Mouse (Mus musculus): ENCODE data around the gene Tas2r124.

The Tas2r124 gene

DNA sequence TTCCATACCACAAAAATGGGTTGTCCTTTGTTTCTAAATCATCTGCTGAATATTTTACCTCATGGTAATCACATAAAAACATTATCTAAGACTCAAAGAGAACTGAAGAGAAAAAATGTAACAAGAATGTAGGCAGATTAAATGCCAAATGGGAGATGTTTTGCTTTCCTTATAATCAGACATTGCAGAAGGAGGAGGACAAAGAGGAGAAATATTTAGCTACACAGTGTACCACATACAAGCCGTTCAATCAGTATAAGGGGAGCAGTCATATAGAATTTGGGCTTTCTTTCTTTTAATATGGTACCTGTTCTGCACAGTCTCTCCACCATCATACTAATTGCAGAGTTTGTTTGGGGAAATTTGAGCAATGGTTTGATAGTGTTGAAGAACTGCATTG lies at the start of gene Tas2r124:
Tas2r124 (plus strand) TSS at position 301 of the 400 bp plus-strand sequence.
- DNase-seq, result no peak

DNA sequence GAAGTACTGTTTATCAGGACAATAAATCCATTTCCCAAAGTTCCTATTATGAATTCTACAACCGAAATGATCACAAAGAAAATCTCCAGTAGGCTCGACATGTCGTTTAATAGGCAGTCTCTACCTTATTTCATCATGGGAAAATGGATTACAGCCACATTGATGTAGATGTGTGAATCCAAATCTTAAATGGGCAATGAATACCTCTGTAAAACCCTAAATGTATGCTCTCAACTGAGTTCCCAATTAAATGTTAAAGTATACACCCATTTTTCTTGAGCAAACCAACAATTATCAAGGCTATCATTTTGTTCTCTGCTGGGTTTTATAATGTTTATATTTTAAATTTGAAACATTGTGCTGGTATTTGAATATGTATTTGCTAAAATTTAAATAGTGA lies 42.7 kb upstream of the Tas2r124 start, which contains the start of gene Tas2r122:
Tas2r122 (minus strand) TSS at position 101 of the 400 bp plus-strand sequence.
- no peak for DNase-seq

DNA sequence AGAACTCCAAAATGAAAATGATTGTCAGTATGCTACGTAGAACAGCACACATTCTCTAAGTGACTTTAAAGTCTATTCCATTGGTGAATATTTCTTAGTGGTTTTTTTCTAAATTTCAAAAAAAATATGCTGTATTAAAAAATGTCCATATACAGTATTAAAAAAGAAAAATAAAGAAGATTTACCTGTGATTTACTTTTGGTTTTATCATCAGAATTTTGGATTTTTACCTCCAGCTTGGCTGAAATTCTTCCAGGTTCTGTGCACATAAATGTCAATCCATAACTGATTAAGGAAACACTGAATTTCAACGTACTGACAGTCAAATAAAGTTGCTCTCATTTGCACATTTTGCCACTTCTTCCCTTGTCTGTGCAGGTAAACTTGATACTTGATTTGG lies 16.6 kb upstream of the Tas2r124 start, which contains the start of gene Tas2r115:
Tas2r115 (minus strand) TSS at position 101 of the 400 bp plus-strand sequence.
- DNase-seq, result no peak

DNA sequence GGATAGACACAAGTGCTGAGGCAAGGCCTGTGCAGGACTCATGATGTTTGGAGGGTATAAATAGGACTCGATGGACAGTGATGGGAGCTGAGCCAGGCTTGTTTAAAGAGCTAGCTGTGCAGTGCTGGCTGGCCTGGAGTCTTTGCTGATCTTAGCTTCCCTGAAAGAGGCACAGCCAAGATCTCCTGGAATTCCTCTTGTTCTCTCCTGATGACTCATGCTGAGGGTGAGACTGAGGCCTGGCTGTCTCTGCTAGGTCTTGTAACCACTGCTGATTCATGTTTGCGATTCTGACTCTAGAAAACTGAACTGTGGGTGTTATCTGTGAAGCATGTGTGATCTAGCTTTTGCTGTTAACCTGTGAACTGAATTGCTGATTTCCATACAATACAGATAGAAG lies 4.3 kb upstream of the Tas2r124 start:
- no peak for DNase-seq

DNA sequence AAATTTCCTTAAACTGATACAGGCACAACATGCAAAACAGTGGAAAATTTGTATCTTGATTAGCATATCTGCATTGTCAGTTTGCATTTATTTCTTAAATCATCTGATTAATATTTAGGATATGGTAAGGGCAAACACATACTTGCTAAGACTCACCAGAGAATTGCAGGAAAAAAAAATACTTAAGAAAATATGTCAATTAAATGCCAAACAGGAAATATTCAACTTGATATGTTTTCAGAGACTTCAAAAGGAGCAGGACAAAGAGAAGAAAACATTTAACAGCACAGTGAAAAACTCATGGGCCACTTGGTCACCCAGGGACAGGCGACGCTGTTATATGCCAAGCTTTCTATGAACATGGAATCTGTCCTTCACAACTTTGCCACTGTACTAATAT lies 7.3 kb downstream of the Tas2r124 start, which contains the start of gene Tas2r102:
Tas2r102 (plus strand) TSS at position 301 of the 400 bp plus-strand sequence.
- no peak for DNase-seq

DNA sequence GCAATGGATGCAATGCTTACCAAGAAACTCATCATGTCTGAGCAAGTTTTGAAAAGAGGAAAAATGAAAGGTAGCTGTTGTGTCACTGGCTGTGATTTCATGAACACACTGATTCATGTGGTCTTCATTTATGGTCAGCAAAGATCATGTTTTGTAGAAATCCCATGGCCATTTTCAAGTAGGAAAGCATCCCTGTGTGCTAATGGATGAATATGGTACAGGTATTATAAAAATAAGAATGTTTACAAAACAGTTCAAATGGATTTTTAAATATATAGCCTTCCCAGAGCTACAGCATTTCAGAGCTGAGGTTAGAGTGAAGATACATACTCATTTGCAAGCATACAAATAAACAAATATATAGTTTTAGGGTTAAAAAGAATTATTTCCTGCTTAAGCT lies 23.5 kb downstream of the Tas2r124 start, which contains the start of gene Tas2r136:
Tas2r136 (minus strand) TSS at position 101 of the 400 bp plus-strand sequence.
- no peak for DNase-seq

DNA sequence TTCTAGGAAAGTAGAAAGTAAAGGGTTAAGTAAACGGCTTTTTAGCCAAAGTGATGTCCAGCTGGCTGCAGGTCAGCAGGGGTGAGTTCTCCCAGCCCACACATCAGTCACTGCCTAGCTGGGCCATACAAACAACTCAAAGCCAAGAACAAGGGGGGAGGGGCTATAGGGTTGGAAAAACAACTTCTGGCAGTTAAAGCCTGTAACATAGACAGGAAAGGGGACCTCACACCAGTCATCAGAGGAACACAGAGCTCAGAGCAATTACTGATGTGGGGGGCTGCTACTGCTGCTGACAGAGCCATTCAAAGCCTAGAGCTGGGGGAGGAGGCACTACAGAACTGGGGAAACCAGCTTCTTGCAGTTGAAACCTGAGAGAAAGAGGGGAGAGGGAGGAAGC lies 40.9 kb downstream of the Tas2r124 start:
- no peak for DNase-seq

DNA sequence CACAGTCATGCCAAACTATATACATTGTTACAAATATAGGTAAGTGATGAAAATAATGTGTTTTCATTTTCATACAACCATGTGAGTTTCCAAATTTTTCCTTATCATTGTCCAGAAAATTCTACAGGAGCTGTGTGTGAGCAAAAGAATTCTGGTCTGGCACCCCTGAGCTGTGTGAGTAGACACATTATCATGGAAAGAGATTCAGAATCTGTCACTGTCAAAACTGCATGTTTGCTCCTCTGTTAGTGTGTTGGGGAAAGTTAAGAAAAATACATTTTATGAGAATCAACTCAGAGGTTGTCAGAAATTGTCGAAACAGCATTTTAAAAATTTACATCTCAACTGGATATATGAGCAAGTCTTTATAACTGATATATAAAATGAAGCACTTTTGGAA lies 48.0 kb downstream of the Tas2r124 start, which contains the start of gene Tas2r117:
Tas2r117 (plus strand) TSS at position 301 of the 400 bp plus-strand sequence.
- no peak for DNase-seq

Data from kidney, postnatal 25 days (tissue).